Mouse (Mus musculus) hindbrain, postnatal 0 days (tissue): ENCODE data around the gene Cops7a. TPM values are rescaled to one million over a fixed set of nuclear protein-coding genes. Genes with fewer than 3 reads are reported as not detected.
A peak's percentile ranks its signal among the peaks of the same experiment; 100 is the strongest.

Experiments used
- ATAC-seq: fragments of 200-750 bp; cut with Nextera tagmentation; 2 replicates; pipeline ENCODE4 v1.8.0; 2017; ENCODE audit warnings: mild to moderate bottlenecking, moderate TSS enrichment, moderate library complexity
- DNase-seq: peaks from one replicate; pipeline ENCODE4 v3.0.0-alpha.2; 2015; ENCODE audit warnings: low spot score
- H3K27ac ChIP-seq: fragments of 300-500 bp; sonication (generic); 2 replicates; pipeline ENCODE4 v1.5.1; 2014; ENCODE audit warnings: mild to moderate bottlenecking
- H3K27me3 ChIP-seq: fragments of 300-500 bp; sonication (generic); 2 replicates; pipeline ENCODE4 v1.6.1; 2014; ENCODE audit warnings: low read length, mixed read lengths; ENCODE audit not compliant: insufficient read depth
- H3K36me3 ChIP-seq: fragments of 300-500 bp; sonication (generic); 2 replicates; pipeline ENCODE4 v1.6.1; 2014; ENCODE audit warnings: low read length, mixed read lengths; ENCODE audit not compliant: insufficient read depth
- H3K4me1 ChIP-seq: fragments of 300-500 bp; sonication (generic); 2 replicates; pipeline ENCODE4 v1.6.1; 2014; ENCODE audit warnings: antibody characterized with exemption, low read length, mixed read lengths; ENCODE audit not compliant: insufficient read depth
- H3K4me2 ChIP-seq: fragments of 300-500 bp; sonication (generic); 2 replicates; pipeline ENCODE4 v1.6.1; 2014; ENCODE audit warnings: low read depth, mild to moderate bottlenecking, low read length, moderate library complexity, mixed read lengths
- H3K4me3 ChIP-seq: fragments of 300-500 bp; sonication (generic); 2 replicates; pipeline ENCODE4 v1.5.1; 2014; ENCODE audit warnings: low read length
- H3K9ac ChIP-seq: fragments of 300-500 bp; sonication (generic); replicated peaks from 2 replicates; pipeline ENCODE4 v1.6.1; 2014; ENCODE audit warnings: mild to moderate bottlenecking, low read length, moderate library complexity, mixed read lengths
- H3K9me3 ChIP-seq: fragments of 300-500 bp; sonication (generic); 2 replicates; pipeline ENCODE4 v1.6.1; 2016; ENCODE audit warnings: low read length, mixed read lengths
- CTCF ChIP-seq: IDR thresholded peaks from 2 replicates; pipeline ENCODE4 v1.5.1; 2016; ENCODE audit warnings: antibody characterized with exemption, control low read depth, low read depth
- WGBS: fragments of 180-500 bp; shearing (Covaris S2); extraction: QIAGEN DNeasy Blood & Tissue Kit; methylation state at CpG from one replicate; pipeline ENCODE4 v1.1.7; 2014; 5-methylcytosine and 5-hydroxymethylcytosine counted together
- polyA plus RNA-seq: library from polyadenylated mRNA; unstranded; fragments of >200 nt; fragmentation: Nextera tagmentation; extraction: Ambion mirVana; gene quantifications from 2 replicates; pipeline ENCODE4 v1.2.1, GENCODE M21; 2015
- total RNA-seq: library from RNA; depleted of rRNA; stranded (reverse); fragments of >200 nt; gene quantifications from 2 replicates; pipeline ENCODE4 v1.2.3, GENCODE M21; 2014

The Cops7a gene
- total and polyA plus RNA-seq, 2 experiments from 2014 or later, result 101 to 146 TPM

GRCm38 (mm10) chr6:124995246-124995645, 29.9 kb upstream of the Cops7a start:
- H3K4me3 ChIP-seq, result no peak overlapping the region
- WGBS, result 75% methylated on average over 7 of the region's 7 CpGs
- ATAC-seq (no peak), DNase-seq (no peak)
- H3K9ac ChIP-seq, result no peak overlapping the region
- H3K4me1 ChIP-seq, result 0 out of 2 replicates have a peak, but pooled peaks cover 5% of the 10 kb centered on the region
- no peak overlapping the region for H3K27ac ChIP-seq
- H3K36me3 ChIP-seq, result 0 out of 2 replicates have a peak, but pooled peaks cover 1% of the 10 kb centered on the region
- no peak for TF ChIP-seq CTCF
- no peaks in the 10 kb centered on the region for H3K9me3 ChIP-seq
- H3K27me3 ChIP-seq, result peaks cover 8% of the 10 kb centered on the region; the same call in 1 of the 2 replicates
- no peak overlapping the region for H3K4me2 ChIP-seq

GRCm38 (mm10) chr6:124993876-124994275, 28.5 kb upstream of the Cops7a start:
- Histone ChIP-seq H3K9me3 (no peaks in the 10 kb centered on the region), H3K27ac (peak overlapping the region; percentile 20; the same call in 1 of the 2 replicates), H3K4me1 (0 out of 2 replicates have a peak, but pooled peaks cover 5% of the 10 kb centered on the region), H3K36me3 (no peaks in the 10 kb centered on the region), H3K4me2 (peak overlapping the region; percentile 35), H3K9ac (peak overlapping the region; percentile 35; the same call in 1 of the 2 replicates), H3K27me3 (peaks cover 4% of the 10 kb centered on the region; the same call in 1 of the 2 replicates), H3K4me3 (no peak overlapping the region)
- ATAC-seq (peak; percentile 41), DNase-seq (peak; percentile 65)
- peak; percentile 64 for TF ChIP-seq CTCF
- 15% methylated on average over 11 of the region's 11 CpGs for WGBS

GRCm38 (mm10) chr6:124993365-124993764, 28.0 kb upstream of the Cops7a start:
- Histone ChIP-seq H3K36me3 (no peaks in the 10 kb centered on the region), H3K9ac (no peak overlapping the region), H3K27ac (no peak overlapping the region; the same call in 1 of the 2 replicates), H3K4me3 (no peak overlapping the region), H3K27me3 (peaks cover 4% of the 10 kb centered on the region; the same call in 1 of the 2 replicates), H3K9me3 (no peaks in the 10 kb centered on the region), H3K4me2 (no peak overlapping the region), H3K4me1 (0 out of 2 replicates have a peak, but pooled peaks cover under 1% of the 10 kb centered on the region)
- 83% methylated on average over 9 of the region's 9 CpGs for WGBS
- ATAC-seq (no peak), DNase-seq (no peak)
- no peak for TF ChIP-seq CTCF

- Histone ChIP-seq H3K4me3 (no peak overlapping the region), H3K27me3 (peaks cover 4% of the 10 kb centered on the region; the same call in 1 of the 2 replicates), H3K4me2 (no peak overlapping the region), H3K9ac (no peak overlapping the region), H3K4me1 (no peaks in the 10 kb centered on the region), H3K36me3 (no peaks in the 10 kb centered on the region), H3K9me3 (no peaks in the 10 kb centered on the region), H3K27ac (no peak overlapping the region)
- no peak for TF ChIP-seq CTCF
- ATAC-seq (no peak), DNase-seq (no peak)
- 58% methylated on average over 4 of the region's 4 CpGs for WGBS
These were observed 26.9 kb upstream of the Cops7a start for GRCm38 (mm10) chr6:124992241-124992640.

DNA sequence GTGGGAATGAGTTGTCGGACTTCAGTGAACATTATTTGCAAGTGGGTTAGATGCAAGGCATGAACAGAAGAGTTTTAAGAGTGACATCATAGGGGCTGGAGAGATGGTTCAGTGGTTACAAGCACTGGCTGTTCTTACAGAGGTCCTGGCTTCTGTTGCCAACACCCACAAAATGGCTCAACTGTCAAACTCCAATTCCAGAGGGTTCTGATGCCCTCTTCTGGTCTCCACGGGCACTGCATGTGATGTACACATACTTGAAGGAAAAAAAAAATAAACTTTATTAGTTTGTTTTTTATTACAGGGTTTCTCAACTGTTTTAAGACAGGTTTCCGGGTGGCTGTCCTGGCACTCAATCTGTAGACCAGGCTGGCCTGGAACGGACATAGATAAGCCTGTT, 2.4 kb upstream of the Cops7a start:
- WGBS, result 68% methylated on average over 4 of the region's 4 CpGs
- ATAC-seq, result no peak

GRCm38 (mm10) chr6:124966466-124967118, 1.3 kb upstream of the Cops7a start:
- H3K27me3 ChIP-seq, result no peaks in the 10 kb centered on the region
- peak overlapping the region; percentile 59 for H3K4me3 ChIP-seq
- no peak overlapping the region for H3K27ac ChIP-seq
- H3K4me1 ChIP-seq, result peaks cover 12% of the 10 kb centered on the region
- no peaks in the 10 kb centered on the region for H3K36me3 ChIP-seq
- ATAC-seq (no peak), DNase-seq (peak; percentile 7)
- no peaks in the 10 kb centered on the region for H3K9me3 ChIP-seq
- H3K9ac ChIP-seq, result peak overlapping the region; percentile 84; the same call in 1 of the 2 replicates
- H3K4me2 ChIP-seq, result peak overlapping the region; percentile 88
- WGBS, result 95% methylated on average over 7 of the region's 7 CpGs
- peak; percentile 45 for TF ChIP-seq CTCF

More for the DNA sequence above, 2.4 kb upstream of the Cops7a start:
- H3K4me2 ChIP-seq, result no peak overlapping the region
- H3K9ac ChIP-seq, result no peak overlapping the region
- peaks cover 12% of the 10 kb centered on the region for H3K4me1 ChIP-seq
- H3K27me3 ChIP-seq, result no peaks in the 10 kb centered on the region
- no peak overlapping the region for H3K4me3 ChIP-seq
- H3K9me3 ChIP-seq, result no peaks in the 10 kb centered on the region
- TF ChIP-seq CTCF, result peak; percentile 65
- peak; percentile 61 for DNase-seq
- no peak overlapping the region for H3K27ac ChIP-seq
- no peaks in the 10 kb centered on the region for H3K36me3 ChIP-seq

- ATAC-seq, result no peak
- no peaks in the 10 kb centered on the region for H3K27me3 ChIP-seq
- peak overlapping the region; percentile 91 for H3K27ac ChIP-seq
- no peak for DNase-seq
- peak overlapping the region; percentile 88 for H3K4me2 ChIP-seq
- H3K9me3 ChIP-seq, result no peaks in the 10 kb centered on the region
- TF ChIP-seq CTCF, result no peak
- H3K9ac ChIP-seq, result peak overlapping the region; percentile 84
- peaks cover 12% of the 10 kb centered on the region for H3K4me1 ChIP-seq
- peak overlapping the region; percentile 59 for H3K4me3 ChIP-seq
- 15% methylated on average over 15 of the region's 15 CpGs for WGBS
- peaks cover 7% of the 10 kb centered on the region for H3K36me3 ChIP-seq
These were observed 409 bp upstream of the Cops7a start for GRCm38 (mm10) chr6:124965747-124966146.
